Mouse (Mus musculus) midbrain, postnatal 0 days (tissue): Measurements from ENCODE around the gene Zfp263. TPM values are rescaled to one million over a fixed set of nuclear protein-coding genes. Genes with fewer than 3 reads are reported as not detected.

Experiments
- ATAC-seq: fragments of 200-750 bp; cut with Nextera tagmentation; 2 replicates; pipeline ENCODE4 v1.8.0; 2017; ENCODE audit warnings: moderate number of reproducible peaks, mild to moderate bottlenecking, moderate TSS enrichment, moderate library complexity; ENCODE audit not compliant: low FRiP score
- DNase-seq: peaks from one replicate; pipeline ENCODE4 v3.0.0-alpha.2; 2015; ENCODE audit warnings: low spot score
- H3K27ac ChIP-seq: fragments of 300-500 bp; sonication (generic); 2 replicates; pipeline ENCODE4 v1.5.1; 2014; ENCODE audit warnings: low read depth, mild to moderate bottlenecking, low read length, mixed read lengths
- H3K27me3 ChIP-seq: fragments of 300-500 bp; sonication (generic); 2 replicates; pipeline ENCODE4 v1.6.1; 2014; ENCODE audit warnings: low read length, control low read depth, mixed read lengths; ENCODE audit not compliant: insufficient read depth
- H3K36me3 ChIP-seq: fragments of 300-500 bp; sonication (generic); 2 replicates; pipeline ENCODE4 v1.6.1; 2014; ENCODE audit warnings: low read length, control low read depth, mixed read lengths; ENCODE audit not compliant: insufficient read depth
- H3K4me1 ChIP-seq: fragments of 300-500 bp; sonication (generic); 2 replicates; pipeline ENCODE4 v1.6.1; 2014; ENCODE audit warnings: mild to moderate bottlenecking, control low read depth, antibody characterized with exemption, low read length, mixed read lengths; ENCODE audit not compliant: insufficient read depth
- H3K4me2 ChIP-seq: fragments of 300-500 bp; sonication (generic); 2 replicates; pipeline ENCODE4 v1.6.1; 2014; ENCODE audit warnings: low read depth, mild to moderate bottlenecking, low read length, mixed read lengths; ENCODE audit not compliant: poor library complexity, severe bottlenecking
- H3K4me3 ChIP-seq: fragments of 300-500 bp; sonication (generic); 2 replicates; pipeline ENCODE4 v1.5.1; 2014; ENCODE audit warnings: low read depth, mild to moderate bottlenecking, low read length, moderate library complexity
- H3K9ac ChIP-seq: fragments of 300-500 bp; sonication (generic); replicated peaks from 2 replicates; pipeline ENCODE4 v1.6.1; 2014; ENCODE audit warnings: mild to moderate bottlenecking, low read length, moderate library complexity, mixed read lengths; ENCODE audit not compliant: poor library complexity, severe bottlenecking
- H3K9me3 ChIP-seq: fragments of 300-500 bp; sonication (generic); 2 replicates; pipeline ENCODE4 v1.6.1; 2016; ENCODE audit warnings: low read length, control low read depth
- CTCF ChIP-seq: IDR thresholded peaks from 2 replicates; pipeline ENCODE4 v1.5.1; 2016; ENCODE audit warnings: antibody characterized with exemption, mild to moderate bottlenecking
- polyA plus RNA-seq: library from polyadenylated mRNA; unstranded; fragments of >200 nt; fragmentation: Nextera tagmentation; extraction: Ambion mirVana; gene quantifications from 2 replicates; pipeline ENCODE4 v1.2.1, GENCODE M21; 2015
- total RNA-seq: library from RNA; depleted of rRNA; stranded (reverse); fragments of >200 nt; gene quantifications from 2 replicates; pipeline ENCODE4 v1.2.3, GENCODE M21; 2014; rRNA removed

Gene Zfp263
- total and polyA plus RNA-seq, 2 experiments from 2014 or later = 22.9 to 39.4 TPM

- no peak overlapping the region for H3K27ac ChIP-seq
- H3K36me3 ChIP-seq = no peaks in the 10 kb centered on the region
- DNase-seq (no peak), ATAC-seq (no peak)
- no peaks in the 10 kb centered on the region for H3K27me3 ChIP-seq
- H3K4me3 ChIP-seq = no peak overlapping the region
- no peak for TF ChIP-seq CTCF
- no peak overlapping the region for H3K9ac ChIP-seq
- no peak overlapping the region for H3K4me2 ChIP-seq
- H3K9me3 ChIP-seq = no peaks in the 10 kb centered on the region
- no peaks in the 10 kb centered on the region for H3K4me1 ChIP-seq
These were observed 44.5 kb downstream of the Zfp263 start for GRCm38 (mm10) chr16:3788394-3788793.

Other genes starting within 250 kb of the Zfp263 start
- gene Olfr161, start 153.1 kb upstream of the Zfp263 start, total RNA-seq = not detected in 2 replicates
- gene Olfr161, start 153.1 kb upstream of the Zfp263 start, polyA plus RNA-seq = not detected in 2 replicates
- gene Mefv, start 26.0 kb upstream of the Zfp263 start, total RNA-seq = not detected in 2 replicates
- not detected in 2 replicates for gene Mefv, start 26.0 kb upstream of the Zfp263 start, polyA plus RNA-seq
- gene Olfr15, start 86.8 kb downstream of the Zfp263 start, total RNA-seq = not detected in 2 replicates
- not detected in 2 replicates for gene Olfr15, start 86.8 kb downstream of the Zfp263 start, polyA plus RNA-seq
- gene Zfp174, start 103.2 kb downstream of the Zfp263 start, total RNA-seq = 3.8 and 4.0 TPM in 2 replicates
- gene Zfp174, start 103.2 kb downstream of the Zfp263 start, polyA plus RNA-seq = 1.9 and 2.0 TPM in 2 replicates
- gene Naa60, start 128.3 kb downstream of the Zfp263 start, total RNA-seq = 87.9 and 95.8 TPM in 2 replicates
- gene Naa60, start 128.3 kb downstream of the Zfp263 start, polyA plus RNA-seq = 102 and 106 TPM in 2 replicates
- 43.4 and 53.9 TPM in 2 replicates for gene Zfp597, start 140.5 kb downstream of the Zfp263 start, total RNA-seq
- gene Zfp597, start 140.5 kb downstream of the Zfp263 start, polyA plus RNA-seq = 12.6 and 14.9 TPM in 2 replicates
- gene Gm20695, start 140.6 kb downstream of the Zfp263 start, total RNA-seq = 0.93 TPM in 1 of 2 replicates, not detected in the other
- 1.6 and 2.8 TPM in 2 replicates for gene Gm20695, start 140.6 kb downstream of the Zfp263 start, polyA plus RNA-seq
- gene 1700037C18Rik, start 164.6 kb downstream of the Zfp263 start, total RNA-seq = 8.9 and 9.9 TPM in 2 replicates
- 13.3 and 13.4 TPM in 2 replicates for gene 1700037C18Rik, start 164.6 kb downstream of the Zfp263 start, polyA plus RNA-seq
- gene Cluap1, start 164.7 kb downstream of the Zfp263 start, total RNA-seq = 24.7 and 30.1 TPM in 2 replicates
- gene Cluap1, start 164.7 kb downstream of the Zfp263 start, polyA plus RNA-seq = 44.9 and 49.6 TPM in 2 replicates
- gene Nlrc3, start 232.5 kb downstream of the Zfp263 start, total RNA-seq = 0.61 and 0.93 TPM in 2 replicates
- gene Nlrc3, start 232.5 kb downstream of the Zfp263 start, polyA plus RNA-seq = 0.43 and 0.47 TPM in 2 replicates